Mouse (Mus musculus): ENCODE data around the gene Hoxd9.

GRCm38 (mm10) chr2:74666411-74666810, 31.1 kb upstream of the Hoxd9 start:
- TF ChIP-seq POLR2A (IDR thresholded peaks at IDR 0.05; ENCODE audit: borderline replicate concordance, low read depth, low read length) = no peak
- no peak for TF ChIP-seq CTCF (IDR thresholded peaks at IDR 0.05; ENCODE audit: low read depth, low read length)
